Comparison of ENCODE assay signal across 18 mouse cellular contexts in genomic region chr2:118457029-118457428, GRCm38 (mm10). TPM values are rescaled to one million over a fixed set of nuclear protein-coding genes. Genes with fewer than 3 reads are reported as not detected.
DNase-seq lines count a peak whose midpoint lies in the region; ATAC-seq and TF ChIP-seq lines count a peak whose summit lies in the region.
"Had no signal": no experiment of that assay in that cellular context is flagged by ENCODE, and none has a peak within 500 bp of the region (broad histone marks: within the 10 kb centered on the region; RNA-seq: fewer than 3 reads in every experiment).

No protein-coding gene starts in this region.

- H3K27me3 ChIP-seq in hindbrain, embryonic 12.5 days = no peaks in the 10 kb centered on the region
- no peaks in the 10 kb centered on the region for H3K27me3 ChIP-seq in hindbrain, embryonic 10.5 days (ENCODE audit: insufficient read depth, poor library complexity, severe bottlenecking)
- no peaks in the 10 kb centered on the region for H3K27me3 ChIP-seq in neural tube, embryonic 12.5 days (replicated peaks)
- H3K27me3 ChIP-seq: heart, embryonic 15.5 days had no signal

- no peak for ATAC-seq in hindbrain, embryonic 12.5 days (ENCODE audit: low FRiP score)
- peak; percentile 45; the same call in 1 of the 2 replicates for ATAC-seq in neural tube, embryonic 12.5 days (ENCODE audit: low FRiP score, low read depth)
- ATAC-seq in cerebellum, adult (ENCODE audit: insufficient number of reproducible peaks, low FRiP score, low TSS enrichment) = no peak

- 0 out of 2 replicates have a peak, but pooled peaks cover 1% of the 10 kb centered on the region for H3K4me1 ChIP-seq in hindbrain, embryonic 12.5 days
- peaks cover 9% of the 10 kb centered on the region; the same call in 1 of the 2 replicates for H3K4me1 ChIP-seq in hindbrain, embryonic 10.5 days (replicated peaks)
- no peaks in the 10 kb centered on the region for H3K4me1 ChIP-seq in neural tube, embryonic 12.5 days

- H3K9me3 ChIP-seq in hindbrain, embryonic 12.5 days (replicated peaks) = no peaks in the 10 kb centered on the region
- no peaks in the 10 kb centered on the region for H3K9me3 ChIP-seq in hindbrain, embryonic 10.5 days
- H3K9me3 ChIP-seq in neural tube, embryonic 12.5 days = no peaks in the 10 kb centered on the region
- H3K9me3 ChIP-seq: embryonic facial prominence, embryonic 10.5 days; heart, embryonic 15.5 days had no signal

- no peak for TF ChIP-seq CTCF in layer of hippocampus, adult 2 months (conservative IDR thresholded peaks at IDR 0.05)

- peak overlapping the region; percentile 61 for H3K27ac ChIP-seq in hindbrain, embryonic 12.5 days
- H3K27ac ChIP-seq in hindbrain, embryonic 10.5 days = no peak overlapping the region
- peak overlapping the region; percentile 85; the same call in 1 of the 2 replicates for H3K27ac ChIP-seq in layer of hippocampus, adult 2 months
- H3K27ac ChIP-seq in neural tube, embryonic 12.5 days = no peak overlapping the region
- H3K27ac ChIP-seq: embryonic facial prominence, embryonic 10.5 days; heart, adult 2 months; heart, embryonic 15.5 days had no signal

- H3K4me3 ChIP-seq in hindbrain, embryonic 12.5 days = no peak overlapping the region
- H3K4me3 ChIP-seq in hindbrain, embryonic 10.5 days = no peak overlapping the region
- no peak overlapping the region for H3K4me3 ChIP-seq in layer of hippocampus, adult 2 months
- no peak overlapping the region for H3K4me3 ChIP-seq in neural tube, embryonic 12.5 days
- H3K4me3 ChIP-seq: embryonic facial prominence, embryonic 10.5 days; heart, adult 2 months; heart, embryonic 15.5 days had no signal

- WGBS in hindbrain, embryonic 12.5 days = 82% methylated on average over 3 of the region's 3 CpGs
- WGBS in hindbrain, embryonic 10.5 days = 91% methylated on average over 3 of the region's 3 CpGs
- 73% methylated on average over 3 of the region's 3 CpGs for WGBS in neural tube, embryonic 12.5 days

- DNase-seq in hindbrain, embryonic 10.5 days (ENCODE audit: low spot score) = no peak
- no peak for DNase-seq in layer of hippocampus, adult 2 months (ENCODE audit: low spot score in 2 of 2)
- no peak for DNase-seq in layer of hippocampus, adult 9-10 months (ENCODE audit: low spot score)
- DNase-seq in neural tube, embryonic 10.5 days (ENCODE audit: extremely low spot score, low spot score) = no peak
- DNase-seq: adrenal gland, adult 2 months; adrenal gland, postnatal 25 days; cerebellum, adult 2 months; cerebellum, postnatal 10 days; gastrocnemius, postnatal 14 days; heart, adult 2 months; heart, postnatal 14 days had no signal

- no peak overlapping the region for H3K4me2 ChIP-seq in hindbrain, embryonic 12.5 days (replicated peaks)
- H3K4me2 ChIP-seq in neural tube, embryonic 12.5 days (replicated peaks) = no peak overlapping the region
- H3K4me2 ChIP-seq: heart, embryonic 11.5 days; heart, embryonic 15.5 days had no signal

- H3K36me3 ChIP-seq in hindbrain, embryonic 12.5 days = peaks cover 11% of the 10 kb centered on the region
- peaks cover 52% of the 10 kb centered on the region for H3K36me3 ChIP-seq in hindbrain, embryonic 10.5 days
- H3K36me3 ChIP-seq in neural tube, embryonic 12.5 days = peaks cover 12% of the 10 kb centered on the region

- H3K9ac ChIP-seq in hindbrain, embryonic 12.5 days = no peak overlapping the region
- H3K9ac ChIP-seq in neural tube, embryonic 12.5 days = no peak overlapping the region
- H3K9ac ChIP-seq: forebrain, postnatal 0 days; heart, embryonic 15.5 days had no signal

RNA-seq across cellular contexts. Expression of gene Srp14, which starts 22.5 kb away (rescaled TPM):
- 261 and 288 TPM in 2 replicates for polyA plus RNA-seq in hindbrain, embryonic 12.5 days (2016; fragmentation: Nextera tagmentation; extraction: Ambion mirVana)
- 281 and 316 TPM in 2 replicates for polyA plus RNA-seq in hindbrain, embryonic 10.5 days (2016; fragmentation: Nextera tagmentation; extraction: Ambion mirVana)
- total RNA-seq in layer of hippocampus, adult 2 months (2021) = 100 to 1,000 TPM; 181 TPM
- 305 TPM in 2 replicates for polyA plus RNA-seq in neural tube, embryonic 12.5 days (2016; fragmentation: Nextera tagmentation; extraction: Ambion mirVana)

Comparison
In these comparisons a context has a peak if more than half of its experiments do, and no peak if none do; other contexts are left out.
1. H3K27ac ChIP-seq: peak in hindbrain, embryonic 12.5 days (single experiment) and layer of hippocampus, adult 2 months (single experiment); none in hindbrain, embryonic 10.5 days (single experiment) and neural tube, embryonic 12.5 days (single experiment).